ENCODE assay signal across 12 mouse cellular contexts in genomic region chr14:78548807-78549206, GRCm38 (mm10). TPM values are rescaled to one million over a fixed set of nuclear protein-coding genes. Genes with fewer than 3 reads are reported as not detected.
DNase-seq lines count a peak whose midpoint lies in the region; ATAC-seq and TF ChIP-seq lines count a peak whose summit lies in the region.
"Had no signal": no experiment of that assay in that cellular context is flagged by ENCODE, and none has a peak within 500 bp of the region (broad histone marks: within the 10 kb centered on the region; RNA-seq: fewer than 3 reads in every experiment).

No protein-coding gene starts in this region.

- ATAC-seq in heart, embryonic 12.5 days (ENCODE audit: insufficient number of reproducible peaks, low FRiP score): peak; percentile 79; the same call in 1 of the 2 replicates
- peak; percentile 65 for ATAC-seq in lung, embryonic 14.5 days (ENCODE audit: insufficient read depth)
- no peak for ATAC-seq in forebrain, embryonic 13.5 days

- H3K36me3 ChIP-seq in heart, embryonic 12.5 days: no peaks in the 10 kb centered on the region
- no peaks in the 10 kb centered on the region for H3K36me3 ChIP-seq in lung, embryonic 14.5 days (ENCODE audit: insufficient read depth)
- H3K36me3 ChIP-seq in forebrain, embryonic 13.5 days (ENCODE audit: poor library complexity, severe bottlenecking): no peaks in the 10 kb centered on the region
- H3K36me3 ChIP-seq: hindbrain, embryonic 12.5 days; neural tube, embryonic 12.5 days had no signal

- H3K27ac ChIP-seq in heart, embryonic 12.5 days (ENCODE audit: poor library complexity, severe bottlenecking): peak overlapping the region; percentile 84
- no peak overlapping the region for H3K27ac ChIP-seq in lung, embryonic 14.5 days (ENCODE audit: low read depth)
- no peak overlapping the region for H3K27ac ChIP-seq in forebrain, embryonic 13.5 days
- H3K27ac ChIP-seq: hindbrain, embryonic 12.5 days; neural tube, embryonic 12.5 days had no signal

- 0 out of 2 replicates have a peak, but pooled peaks cover 4% of the 10 kb centered on the region for H3K9me3 ChIP-seq in heart, embryonic 12.5 days (replicated peaks)
- no peaks in the 10 kb centered on the region for H3K9me3 ChIP-seq in lung, embryonic 14.5 days (ENCODE audit: low read depth, low read length)
- H3K9me3 ChIP-seq in forebrain, embryonic 13.5 days (replicated peaks): no peaks in the 10 kb centered on the region
- H3K9me3 ChIP-seq: hindbrain, embryonic 12.5 days; neural tube, embryonic 12.5 days had no signal

- H3K4me2 ChIP-seq in heart, embryonic 12.5 days: peak overlapping the region; percentile 52
- H3K4me2 ChIP-seq in lung, embryonic 14.5 days: no peak overlapping the region
- no peak overlapping the region for H3K4me2 ChIP-seq in forebrain, embryonic 13.5 days
- H3K4me2 ChIP-seq: hindbrain, embryonic 12.5 days; midbrain, embryonic 11.5 days; neural tube, embryonic 12.5 days had no signal

- no peak for TF ChIP-seq CTCF in lung, adult 2 months (IDR thresholded peaks at IDR 0.05; ENCODE audit: insufficient read depth, low read length)
- no peak for TF ChIP-seq CTCF in lung, embryonic 14.5 days (IDR thresholded peaks at IDR 0.05; ENCODE audit: low read depth)

- H3K4me1 ChIP-seq in lung, adult 2 months (ENCODE audit: control insufficient read depth, insufficient read depth, low read length): peaks cover 9% of the 10 kb centered on the region
- H3K4me1 ChIP-seq in heart, embryonic 12.5 days (replicated peaks): peaks cover 19% of the 10 kb centered on the region
- no peaks in the 10 kb centered on the region for H3K4me1 ChIP-seq in lung, embryonic 14.5 days (ENCODE audit: insufficient read depth)
- no peaks in the 10 kb centered on the region for H3K4me1 ChIP-seq in forebrain, embryonic 13.5 days
- H3K4me1 ChIP-seq: hindbrain, embryonic 12.5 days; neural tube, embryonic 12.5 days had no signal

- H3K9ac ChIP-seq in heart, embryonic 12.5 days: no peak overlapping the region
- no peak overlapping the region for H3K9ac ChIP-seq in lung, embryonic 14.5 days
- no peak overlapping the region for H3K9ac ChIP-seq in forebrain, embryonic 13.5 days
- H3K9ac ChIP-seq: hindbrain, embryonic 12.5 days; neural tube, embryonic 12.5 days had no signal

- WGBS in lung, adult 2 months: 15% methylated on average over 6 of the region's 6 CpGs
- whole genome bisulfite sequencing in heart, embryonic 12.5 days: 27% methylated on average over 6 of the region's 6 CpGs
- WGBS in lung, embryonic 14.5 days: 24% methylated on average over 6 of the region's 6 CpGs
- WGBS in forebrain, embryonic 13.5 days: 81% methylated on average over 6 of the region's 6 CpGs

- peak; percentile 21 to 59 for DNase-seq in lung, adult 18-20 months
- no peak for DNase-seq in lung, adult 2 months
- peak; percentile 50 for DNase-seq in lung, embryonic 14.5 days
- DNase-seq in skeletal muscle tissue, adult 2 months (ENCODE audit: low read depth, low spot score): peak; percentile 63
- no peak for DNase-seq in frontal cortex, postnatal 10 days (ENCODE audit: low spot score in 2 of 2)
- DNase-seq in cerebellum, adult 11-12 months: no peak
- DNase-seq: kidney, postnatal 10 days had no signal

- no peak for TF ChIP-seq POLR2A in lung, adult 2 months (IDR thresholded peaks at IDR 0.05; ENCODE audit: borderline replicate concordance, extremely low read depth, low read depth, low read length)

- H3K27me3 ChIP-seq in heart, embryonic 12.5 days (replicated peaks): no peaks in the 10 kb centered on the region
- no peaks in the 10 kb centered on the region for H3K27me3 ChIP-seq in lung, embryonic 14.5 days (ENCODE audit: insufficient read depth, low read length)
- no peaks in the 10 kb centered on the region for H3K27me3 ChIP-seq in forebrain, embryonic 13.5 days
- H3K27me3 ChIP-seq: hindbrain, embryonic 12.5 days; neural tube, embryonic 12.5 days had no signal

- H3K4me3 ChIP-seq in lung, adult 2 months (replicated peaks; ENCODE audit: extremely low read depth, low read depth, low read length): no peak overlapping the region
- H3K4me3 ChIP-seq in heart, embryonic 12.5 days: no peak overlapping the region
- H3K4me3 ChIP-seq in lung, embryonic 14.5 days (ENCODE audit: low read depth, low read length): no peak overlapping the region
- H3K4me3 ChIP-seq in forebrain, embryonic 13.5 days: no peak overlapping the region
- H3K4me3 ChIP-seq: hindbrain, embryonic 12.5 days; neural tube, embryonic 12.5 days had no signal

RNA-seq across cellular contexts. Expression of gene Akap11, which starts 12.2 kb away (rescaled TPM):
- polyA plus RNA-seq in lung, adult 2 months (2012; rRNA removed): 5.3 and 10.2 TPM in 2 replicates
- 20.0 and 20.7 TPM in 2 replicates for polyA plus RNA-seq in heart, embryonic 12.5 days (2016; fragmentation: Nextera tagmentation; extraction: Ambion mirVana)
- 18.3 and 18.9 TPM in 2 replicates for polyA plus RNA-seq in lung, embryonic 14.5 days (2014; fragmentation: Nextera tagmentation; extraction: Ambion mirVana)
- polyA plus RNA-seq in forebrain, embryonic 13.5 days (2015; fragmentation: Nextera tagmentation; extraction: Ambion mirVana): 30.2 and 34.9 TPM in 2 replicates

Comparison
In these comparisons a context has a peak if more than half of its experiments do, and no peak if none do; other contexts are left out.
1. DNase-seq: peak in lung, adult 18-20 months (2 of 2), lung, embryonic 14.5 days (single experiment) and skeletal muscle tissue, adult 2 months (single experiment); none in lung, adult 2 months (single experiment), frontal cortex, postnatal 10 days (0 of 2) and cerebellum, adult 11-12 months (single experiment).